Mouse (Mus musculus): ENCODE results near the gene H2-D1.

DNA sequence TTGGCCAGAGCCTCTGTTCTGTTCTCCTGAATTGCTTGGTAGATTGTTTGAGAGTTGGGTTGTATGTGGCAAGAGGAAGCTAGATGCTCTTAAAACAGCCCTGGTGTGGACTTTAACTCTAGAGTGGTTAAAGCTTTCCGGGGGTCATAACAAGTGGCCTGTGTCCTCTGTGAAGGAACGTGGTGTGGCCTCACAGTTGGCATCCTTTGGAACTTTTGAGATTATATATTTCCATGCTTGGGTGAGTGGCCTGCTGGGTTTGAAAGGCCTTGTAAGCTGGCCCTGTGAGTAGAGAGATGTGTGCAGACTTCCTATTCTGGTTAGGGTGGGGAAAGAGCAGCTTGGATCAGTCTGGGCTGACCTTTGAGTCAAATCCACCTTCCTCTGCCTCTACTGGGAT, 17.5 kb upstream of the H2-D1 start:
- no peak for TF ChIP-seq EP300 (optimal IDR thresholded peaks at IDR 0.05)
- TF ChIP-seq CTCF (IDR thresholded peaks at IDR 0.05; ENCODE audit: low read depth) = no peak

Data from stomach, postnatal 0 days (tissue).